Mouse (Mus musculus): ENCODE measurements around the gene Tbrg1. TPM values are rescaled to one million over a fixed set of nuclear protein-coding genes. Genes with fewer than 3 reads are reported as not detected.

The Tbrg1 gene
- total RNA-seq (2012; rRNA removed) (140 and 159 TPM in 2 replicates), polyA plus RNA-seq (2012; ENCODE audit: insufficient read depth in 1 of 2, insufficient read length in 2 of 2, low read depth in 1 of 2, low replicate concordance in 2 of 2, missing spikeins in 1 of 2) (100 to 1,000 TPM in 1 of 2 experiments, not detected in 1; 127 TPM)

GRCm38 (mm10) chr9:37656931-37657481 lies at the start of gene Tbrg1:
Gene Tbrg1, minus strand, starts transcription at chr9:37657312.
- peaks cover 16 to 22% of the 10 kb centered on the region in 2 experiments for H3K36me3 ChIP-seq (ENCODE audit: control insufficient read depth in 1 of 2, insufficient read depth in 2 of 2, low read length in 2 of 2)
- H3K27ac ChIP-seq (ENCODE audit: control insufficient read depth, low read depth, low read length) = peak within 1 kb of the TSS; percentile 71
- peak within 1 kb of the TSS; percentile 67 to 89 for H3K4me3 ChIP-seq (ENCODE audit: control insufficient read depth in 1 of 2, insufficient read depth in 1 of 2, low read depth in 2 of 2, low read length in 2 of 2)
- H3K79me2 ChIP-seq (ENCODE audit: control insufficient read depth, insufficient read depth, low read length, poor library complexity) = peaks cover 17% of the 10 kb centered on the region
- H3K27me3 ChIP-seq (ENCODE audit: control insufficient read depth in 1 of 2, insufficient read depth in 2 of 2, low read length in 2 of 2) = no peaks in the 10 kb centered on the region
- H3K9ac ChIP-seq (ENCODE audit: control insufficient read depth, low read depth, low read length, poor library complexity, severe bottlenecking) = peak within 1 kb of the TSS; percentile 90
- no peaks in the 10 kb centered on the region for H3K9me3 ChIP-seq (replicated peaks; ENCODE audit: insufficient read depth, low read length)
- peak; percentile 94 for DNase-seq (ENCODE audit: low read depth, low spot score)
- peaks cover 4 to 19% of the 10 kb centered on the region in 2 experiments for H3K4me1 ChIP-seq (ENCODE audit: control insufficient read depth in 1 of 2, insufficient read depth in 2 of 2, low read length in 2 of 2)
- TF ChIP-seq GABPA (IDR thresholded peaks at IDR 0.05; ENCODE audit: low read depth, low read length) = no peak
- TF ChIP-seq SMC3 (IDR thresholded peaks at IDR 0.05; ENCODE audit: low read depth, low read length) = no peak
- TF ChIP-seq TCF12 (IDR thresholded peaks at IDR 0.05; ENCODE audit: low read depth, low read length) = peak; percentile 56; the same call in 1 of the 2 replicates
- no peak; the same call in 1 of the 2 replicates for TF ChIP-seq KAT2A (conservative IDR thresholded peaks at IDR 0.05; ENCODE audit: low read depth, low read length)
- TF ChIP-seq MAZ (IDR thresholded peaks at IDR 0.05; ENCODE audit: low read depth, low read length) = no peak
- TF ChIP-seq TBP (IDR thresholded peaks at IDR 0.05; ENCODE audit: low read depth, low read length) = peak; percentile 20; the same call in 1 of the 2 replicates
- peak; percentile 75 to 92 for TF ChIP-seq POLR2A (IDR thresholded peaks at IDR 0.05; ENCODE audit: control insufficient read depth in 1 of 2, insufficient read depth in 1 of 2, low read depth in 1 of 2, low read length in 2 of 2, poor library complexity in 1 of 2)
- no peak for TF ChIP-seq MYB (IDR thresholded peaks at IDR 0.05; ENCODE audit: low read depth, low read length)
- peak; percentile 92 for TF ChIP-seq POLR2AphosphoS2 (IDR thresholded peaks at IDR 0.05; ENCODE audit: low read length)
- TF ChIP-seq RAD21 (IDR thresholded peaks at IDR 0.05; ENCODE audit: low read depth, low read length) = no peak
- peak; percentile 80; the same call in 1 of the 2 replicates for TF ChIP-seq MYC (IDR thresholded peaks at IDR 0.05; ENCODE audit: low read depth, low read length)
- no peak for TF ChIP-seq CHD2 (IDR thresholded peaks at IDR 0.05; ENCODE audit: low read length)
- TF ChIP-seq EP300 (IDR thresholded peaks at IDR 0.05; ENCODE audit: low read depth in 1 of 2, low read length in 2 of 2) = no peak
- peak; percentile 86 for TF ChIP-seq NELFE (IDR thresholded peaks at IDR 0.05; ENCODE audit: low read depth, low read length)
- no peak for TF ChIP-seq CTCF (IDR thresholded peaks at IDR 0.05 in 2 of 3, conservative IDR thresholded peaks at IDR 0.05 in 1 of 3; ENCODE audit: control insufficient read depth in 1 of 3, insufficient read depth in 1 of 3, low read depth in 2 of 3, low read length in 3 of 3, poor library complexity in 1 of 3, severe bottlenecking in 1 of 3)
- no peak for TF ChIP-seq GATA1 (IDR thresholded peaks at IDR 0.05; ENCODE audit: low read depth, low read length)
- TF ChIP-seq MEF2A (IDR thresholded peaks at IDR 0.05; ENCODE audit: extremely low read depth, insufficient replicate concordance, low read depth, low read length, poor library complexity, severe bottlenecking) = no peak
- TF ChIP-seq ZKSCAN1 (IDR thresholded peaks at IDR 0.05; ENCODE audit: low read depth, low read length) = no peak
- TF ChIP-seq ZMIZ1 (IDR thresholded peaks at IDR 0.05; ENCODE audit: low read depth, low read length) = peak; percentile 64
- peak; percentile 65; the same call in 1 of the 2 replicates for TF ChIP-seq MAX (IDR thresholded peaks at IDR 0.05; ENCODE audit: low read length)
- TF ChIP-seq CHD1 (IDR thresholded peaks at IDR 0.05; ENCODE audit: low read depth, low read length) = no peak
- TF ChIP-seq RCOR1 (IDR thresholded peaks at IDR 0.05; ENCODE audit: low read depth, low read length) = 0 out of 2 replicates have a peak, but pooled peaks have one; percentile 22
- no peak for TF ChIP-seq E2F4 (IDR thresholded peaks at IDR 0.05; ENCODE audit: borderline replicate concordance, low read depth, low read length)
- TF ChIP-seq MAFK (IDR thresholded peaks at IDR 0.05; ENCODE audit: borderline replicate concordance, low read depth, low read length) = no peak
- no peak for TF ChIP-seq JUND (IDR thresholded peaks at IDR 0.05; ENCODE audit: low read depth, low read length)
- TF ChIP-seq ZC3H11A (IDR thresholded peaks at IDR 0.05; ENCODE audit: low read depth, low read length) = no peak
- TF ChIP-seq ZNF384 (IDR thresholded peaks at IDR 0.05; ENCODE audit: low read depth, low read length) = no peak
- peak; percentile 91 for TF ChIP-seq MXI1 (IDR thresholded peaks at IDR 0.05; ENCODE audit: low read depth, low read length)
- TF ChIP-seq POLR2AphosphoS5 (IDR thresholded peaks at IDR 0.05; ENCODE audit: borderline replicate concordance, low read depth, low read length) = no peak
- TF ChIP-seq ELF1 (IDR thresholded peaks at IDR 0.05; ENCODE audit: low read depth, low read length) = peak; percentile 90
- no peak for TF ChIP-seq UBTF (IDR thresholded peaks at IDR 0.05; ENCODE audit: borderline replicate concordance, insufficient read depth, low read depth, low read length)
- TF ChIP-seq ETS1 (IDR thresholded peaks at IDR 0.05; ENCODE audit: low read depth, low read length) = peak; percentile 15; the same call in 1 of the 2 replicates
- peak; percentile 79; the same call in 1 of the 2 replicates for TF ChIP-seq BHLHE40 (IDR thresholded peaks at IDR 0.05; ENCODE audit: borderline replicate concordance, low read depth, low read length)
- no peak for TF ChIP-seq USF2 (IDR thresholded peaks at IDR 0.05; ENCODE audit: borderline replicate concordance in 1 of 2, insufficient read depth in 1 of 2, low read depth in 1 of 2, low read length in 2 of 2)
- peak; percentile 55 for TF ChIP-seq SIN3A (IDR thresholded peaks at IDR 0.05; ENCODE audit: low read length)
- no peak for TF ChIP-seq TAL1 (IDR thresholded peaks at IDR 0.05; ENCODE audit: low read length)
